Mouse (Mus musculus) liver, embryonic 14.5 days (tissue): ENCODE data around the gene Larp4b.

Source experiments
- CTCF ChIP-seq: IDR thresholded peaks from 2 replicates; pipeline ENCODE4 v1.5.1; 2016; ENCODE audit warnings: antibody characterized with exemption, low read depth, control low read depth
- EP300 ChIP-seq: IDR thresholded peaks from 2 replicates; pipeline ENCODE4 v1.6.1; 2016; ENCODE audit warnings: antibody characterized with exemption, low read depth

DNA sequence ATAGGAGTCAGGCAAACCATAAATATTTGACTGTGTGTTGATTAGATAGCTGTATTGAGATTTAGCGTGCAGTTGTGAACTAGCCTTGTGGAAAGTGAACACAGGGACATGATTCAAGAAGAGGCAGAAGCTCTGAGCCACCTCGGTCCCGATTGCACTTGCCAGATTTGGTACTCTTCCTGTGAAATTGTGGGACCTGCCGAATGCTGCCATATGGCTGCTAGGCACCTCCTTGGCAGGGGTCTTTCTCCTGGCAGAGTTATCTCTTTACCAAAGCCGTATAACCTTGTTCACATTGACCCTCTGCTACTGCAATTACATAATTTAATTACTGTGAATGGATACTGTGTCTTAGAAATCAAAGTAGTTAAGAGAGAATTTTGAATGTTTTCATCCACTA lies 12.6 kb downstream of the Larp4b start:
- TF ChIP-seq CTCF (no peak), EP300 (no peak)
